Mouse (Mus musculus): ENCODE measurements around the gene Eef2k. TPM values are rescaled to one million over a fixed set of nuclear protein-coding genes. Genes with fewer than 3 reads are reported as not detected.

Gene Eef2k
- total and polyA plus RNA-seq, 2 experiments from 2014 or later, result 31.1 to 42.0 TPM

- ATAC-seq (ENCODE audit: low FRiP score), result no peak
Observed at GRCm38 (mm10) chr7:120913332-120913731, 70.7 kb downstream of the Eef2k start.

GRCm38 (mm10) chr7:120916262-120916875 lies 73.7 kb downstream of the Eef2k start:
- Histone ChIP-seq H3K4me3 (ENCODE audit: low read depth, low read length) (no peak overlapping the region), H3K36me3 (ENCODE audit: insufficient read depth, low read length) (no peaks in the 10 kb centered on the region), H3K27me3 (ENCODE audit: insufficient read depth, low read length) (no peaks in the 10 kb centered on the region), H3K9ac (replicated peaks; ENCODE audit: low read length, poor library complexity, severe bottlenecking) (no peak overlapping the region), H3K9me3 (ENCODE audit: low read length) (no peaks in the 10 kb centered on the region), H3K4me2 (ENCODE audit: low read depth, low read length, poor library complexity, severe bottlenecking) (no peak overlapping the region), H3K27ac (ENCODE audit: low read depth, low read length) (no peak overlapping the region), H3K4me1 (ENCODE audit: insufficient read depth, low read length) (no peaks in the 10 kb centered on the region)
- 28% methylated on average over 11 of the region's 11 CpGs for WGBS
- TF ChIP-seq CTCF (IDR thresholded peaks at IDR 0.05), result no peak
- no peak for ATAC-seq (ENCODE audit: low FRiP score)
- DNase-seq (ENCODE audit: low spot score), result no peak

More at GRCm38 (mm10) chr7:120913332-120913731, 70.7 kb downstream of the Eef2k start:
- no peak for DNase-seq (ENCODE audit: low spot score)
- no peak overlapping the region for H3K4me3 ChIP-seq (ENCODE audit: low read depth, low read length)
- 50% methylated on average over 1 of the region's 1 CpGs for WGBS
- no peak overlapping the region for H3K9ac ChIP-seq (replicated peaks; ENCODE audit: low read length, poor library complexity, severe bottlenecking)
- no peak overlapping the region for H3K27ac ChIP-seq (ENCODE audit: low read depth, low read length)
- H3K4me1 ChIP-seq (ENCODE audit: insufficient read depth, low read length), result no peaks in the 10 kb centered on the region
- no peaks in the 10 kb centered on the region for H3K36me3 ChIP-seq (ENCODE audit: insufficient read depth, low read length)
- no peaks in the 10 kb centered on the region for H3K27me3 ChIP-seq (ENCODE audit: insufficient read depth, low read length)
- no peak overlapping the region for H3K4me2 ChIP-seq (ENCODE audit: low read depth, low read length, poor library complexity, severe bottlenecking)
- TF ChIP-seq CTCF (IDR thresholded peaks at IDR 0.05), result 0 out of 2 replicates have a peak, but pooled peaks have one; percentile 18
- H3K9me3 ChIP-seq (ENCODE audit: low read length), result no peaks in the 10 kb centered on the region

GRCm38 (mm10) chr7:120917279-120917591 lies 74.6 kb downstream of the Eef2k start:
- Histone ChIP-seq H3K4me1 (ENCODE audit: insufficient read depth, low read length) (no peaks in the 10 kb centered on the region), H3K36me3 (ENCODE audit: insufficient read depth, low read length) (no peaks in the 10 kb centered on the region), H3K4me2 (ENCODE audit: low read depth, low read length, poor library complexity, severe bottlenecking) (peak overlapping the region; percentile 33), H3K9me3 (ENCODE audit: low read length) (no peaks in the 10 kb centered on the region), H3K4me3 (ENCODE audit: low read depth, low read length) (peak overlapping the region; percentile 94), H3K9ac (replicated peaks; ENCODE audit: low read length, poor library complexity, severe bottlenecking) (no peak overlapping the region), H3K27ac (ENCODE audit: low read depth, low read length) (peak overlapping the region; percentile 86; the same call in 1 of the 2 replicates), H3K27me3 (ENCODE audit: insufficient read depth, low read length) (no peaks in the 10 kb centered on the region)
- DNase-seq (ENCODE audit: low spot score) (no peak), ATAC-seq (ENCODE audit: low FRiP score) (peak; percentile 92; the same call in 1 of the 2 replicates)
- no peak for TF ChIP-seq CTCF (IDR thresholded peaks at IDR 0.05)
- WGBS, result 7% methylated on average over 12 of the region's 12 CpGs

- Histone ChIP-seq H3K9ac (replicated peaks; ENCODE audit: low read length, poor library complexity, severe bottlenecking) (peak within 1 kb of the TSS; percentile 86), H3K36me3 (ENCODE audit: insufficient read depth, low read length) (no peaks in the 10 kb centered on the region), H3K27me3 (ENCODE audit: insufficient read depth, low read length) (no peaks in the 10 kb centered on the region), H3K27ac (ENCODE audit: low read depth, low read length) (peak within 1 kb of the TSS; percentile 86), H3K4me3 (ENCODE audit: low read depth, low read length) (peak within 1 kb of the TSS; percentile 94), H3K4me2 (ENCODE audit: low read depth, low read length, poor library complexity, severe bottlenecking) (peak within 1 kb of the TSS; percentile 72), H3K4me1 (ENCODE audit: insufficient read depth, low read length) (no peaks in the 10 kb centered on the region), H3K9me3 (ENCODE audit: low read length) (no peaks in the 10 kb centered on the region)
- DNase-seq (ENCODE audit: low spot score), result peak; percentile 96
- TF ChIP-seq CTCF (IDR thresholded peaks at IDR 0.05), result peak; percentile 92
- under 1% methylated on average over 75 of the region's 102 CpGs for WGBS
- ATAC-seq (ENCODE audit: low FRiP score), result peak; percentile 94
Observed at GRCm38 (mm10) chr7:120917592-120918461, 75.2 kb downstream of the Eef2k start, which contains the start of gene Polr3e. Gene Polr3e, plus strand, starts transcription at chr7:120917744.

- no peaks in the 10 kb centered on the region for H3K36me3 ChIP-seq (ENCODE audit: insufficient read depth, low read length)
- H3K27ac ChIP-seq (ENCODE audit: low read depth, low read length), result peak overlapping the region; percentile 86; the same call in 1 of the 2 replicates
- H3K9me3 ChIP-seq (ENCODE audit: low read length), result no peaks in the 10 kb centered on the region
- peak; percentile 83 for DNase-seq (ENCODE audit: low spot score)
- H3K27me3 ChIP-seq (ENCODE audit: insufficient read depth, low read length), result no peaks in the 10 kb centered on the region
- H3K9ac ChIP-seq (replicated peaks; ENCODE audit: low read length, poor library complexity, severe bottlenecking), result peak overlapping the region; percentile 86; the same call in 1 of the 2 replicates
- no peaks in the 10 kb centered on the region for H3K4me1 ChIP-seq (ENCODE audit: insufficient read depth, low read length)
- H3K4me3 ChIP-seq (ENCODE audit: low read depth, low read length), result peak overlapping the region; percentile 94
- H3K4me2 ChIP-seq (ENCODE audit: low read depth, low read length, poor library complexity, severe bottlenecking), result peak overlapping the region; percentile 72
- no peak for TF ChIP-seq CTCF (IDR thresholded peaks at IDR 0.05)
- ATAC-seq (ENCODE audit: low FRiP score), result peak; percentile 50
- 8% methylated on average over 10 of the region's 10 CpGs for WGBS
Observed at GRCm38 (mm10) chr7:120918526-120918962, 75.9 kb downstream of the Eef2k start.

- ATAC-seq (ENCODE audit: low FRiP score), result no peak
- no peak for TF ChIP-seq CTCF (IDR thresholded peaks at IDR 0.05)
Observed at GRCm38 (mm10) chr7:120933110-120933509, 90.5 kb downstream of the Eef2k start.

More at GRCm38 (mm10) chr7:120933110-120933509, 90.5 kb downstream of the Eef2k start:
- Histone ChIP-seq H3K9me3 (ENCODE audit: low read length) (no peaks in the 10 kb centered on the region), H3K36me3 (ENCODE audit: insufficient read depth, low read length) (peaks cover 86% of the 10 kb centered on the region), H3K4me2 (ENCODE audit: low read depth, low read length, poor library complexity, severe bottlenecking) (no peak overlapping the region), H3K27ac (ENCODE audit: low read depth, low read length) (no peak overlapping the region), H3K27me3 (ENCODE audit: insufficient read depth, low read length) (no peaks in the 10 kb centered on the region), H3K9ac (replicated peaks; ENCODE audit: low read length, poor library complexity, severe bottlenecking) (no peak overlapping the region), H3K4me1 (ENCODE audit: insufficient read depth, low read length) (no peaks in the 10 kb centered on the region), H3K4me3 (ENCODE audit: low read depth, low read length) (no peak overlapping the region)
- no peak for DNase-seq (ENCODE audit: low spot score)
- WGBS, result 91% methylated on average over 7 of the region's 7 CpGs
